Mouse (Mus musculus) thymus, postnatal 36 days (tissue): ENCODE measurements around the gene Upk2.
"Not testable (repeated sequence)": the region's sequence is repeated elsewhere in the genome, so short reads cannot be mapped to it uniquely, and the experiment has no call there.

Experiments
- DNase-seq, 2 experiments: peaks; one replicate each; pipeline ENCODE4 v3.0.0; 2022; ENCODE audit warnings: mixed read lengths in 2 of 2

The Upk2 gene

DNA sequence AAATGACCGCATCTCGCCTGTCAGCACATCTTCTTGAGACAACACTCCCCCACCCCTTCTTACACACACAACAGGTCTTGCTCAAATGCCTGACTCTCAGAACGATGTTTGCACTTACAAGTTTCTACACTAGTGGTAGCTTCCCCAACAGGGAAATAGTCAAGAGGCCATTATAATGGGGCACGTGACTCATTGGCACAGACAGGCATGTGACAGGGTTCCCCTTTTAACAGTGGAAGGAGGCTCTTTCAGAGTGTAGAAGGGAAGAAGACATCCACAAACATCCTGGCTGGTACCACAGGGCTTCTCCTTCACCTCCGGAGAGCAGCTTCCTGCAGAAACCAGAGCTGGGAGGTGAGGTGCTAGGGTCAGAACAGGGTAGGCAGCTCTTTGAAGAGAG is 7.2 kb upstream of the Upk2 start:
- no peak for DNase-seq

DNA sequence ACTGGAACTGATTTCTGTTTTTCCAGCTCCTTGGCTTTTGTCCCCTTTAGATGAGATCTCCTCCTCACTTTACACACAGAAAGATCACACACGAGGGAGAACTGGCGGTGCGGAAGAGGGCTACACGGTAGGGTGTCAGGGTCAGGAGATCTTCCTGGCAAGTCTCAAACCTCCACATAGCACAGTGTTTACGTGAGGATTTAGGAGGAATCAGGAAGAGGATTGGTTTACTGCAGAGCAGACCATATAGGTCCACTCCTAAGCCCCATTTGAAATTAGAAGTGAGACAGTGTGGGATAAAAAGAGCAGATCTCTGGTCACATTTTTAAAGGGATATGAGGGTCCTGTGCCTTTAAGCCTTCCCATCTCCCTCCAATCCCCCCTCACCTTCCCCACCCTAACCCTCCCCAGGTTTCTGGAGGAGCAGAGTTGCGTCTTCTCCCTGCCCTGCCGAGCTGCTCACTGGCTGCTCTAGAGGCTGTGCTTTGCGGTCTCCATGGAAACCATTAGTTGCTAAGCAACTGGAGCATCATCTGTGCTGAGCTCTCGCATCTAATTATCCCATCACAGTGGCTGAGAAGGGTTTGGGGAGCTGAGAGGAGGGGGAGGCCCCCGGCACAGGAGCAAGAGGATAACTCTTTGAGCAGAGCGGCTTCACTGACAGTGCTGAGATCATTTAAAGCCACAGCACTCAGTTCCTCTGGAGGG is 2.4 kb upstream of the Upk2 start:
- DNase-seq: no peak

DNA sequence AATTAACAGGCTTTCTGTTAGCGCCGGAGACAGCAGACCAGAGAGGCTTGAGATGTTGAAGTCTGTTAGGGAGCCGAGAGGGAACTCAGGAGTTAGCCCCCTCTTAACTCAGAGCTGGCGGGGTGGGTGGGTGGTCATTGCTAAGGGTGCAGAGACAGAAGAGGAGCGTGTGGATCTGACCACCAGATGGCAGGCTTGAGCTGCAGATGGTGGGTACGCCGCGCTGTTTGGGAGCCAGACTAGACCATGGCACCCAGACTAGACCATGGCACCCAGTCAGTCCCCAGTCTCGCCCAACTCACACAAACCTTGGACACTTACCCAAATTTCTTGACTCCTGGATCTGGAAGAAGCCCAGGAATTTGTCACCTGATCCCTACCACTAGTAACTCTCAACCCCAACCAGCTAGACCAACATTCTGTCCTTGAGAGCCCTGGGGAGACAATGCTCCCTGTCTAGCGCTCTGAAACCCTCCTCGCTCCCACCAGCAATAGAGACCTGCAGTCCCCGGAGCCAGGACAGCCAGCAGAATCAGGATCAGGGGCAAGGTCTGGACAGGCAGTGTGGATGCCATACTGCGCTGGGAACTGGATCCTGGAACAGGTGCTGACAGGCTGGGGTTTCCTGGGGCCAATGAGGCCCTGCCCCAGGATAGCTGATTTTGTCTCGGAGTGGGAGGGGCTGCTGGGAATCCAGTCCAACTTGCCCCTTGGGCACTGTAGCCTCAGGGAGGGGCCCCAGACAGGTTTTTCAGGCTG is 465 bp downstream of the Upk2 start:
- DNase-seq: peak; percentile 79 to 83

DNA sequence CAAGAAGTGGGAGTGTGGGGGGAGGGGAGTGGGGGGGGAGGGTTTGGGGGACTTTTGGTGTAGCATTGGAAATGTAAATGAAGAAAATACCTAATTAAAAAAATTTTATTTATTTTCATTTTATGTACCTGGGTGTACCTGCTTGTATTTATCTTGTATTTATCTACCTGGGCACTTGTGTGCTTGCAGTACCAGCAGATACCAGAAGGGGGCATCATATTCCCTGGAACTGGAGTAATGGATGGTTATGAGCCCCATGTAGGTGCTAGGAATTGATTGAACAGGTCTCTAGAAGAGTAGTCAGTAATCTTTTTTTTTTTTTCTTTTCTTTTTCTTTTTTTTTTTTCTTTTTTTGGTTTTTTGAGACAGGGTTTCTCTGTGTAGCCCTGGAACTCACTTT is 4.4 kb downstream of the Upk2 start:
- DNase-seq: peak; percentile 13 to 19

DNA sequence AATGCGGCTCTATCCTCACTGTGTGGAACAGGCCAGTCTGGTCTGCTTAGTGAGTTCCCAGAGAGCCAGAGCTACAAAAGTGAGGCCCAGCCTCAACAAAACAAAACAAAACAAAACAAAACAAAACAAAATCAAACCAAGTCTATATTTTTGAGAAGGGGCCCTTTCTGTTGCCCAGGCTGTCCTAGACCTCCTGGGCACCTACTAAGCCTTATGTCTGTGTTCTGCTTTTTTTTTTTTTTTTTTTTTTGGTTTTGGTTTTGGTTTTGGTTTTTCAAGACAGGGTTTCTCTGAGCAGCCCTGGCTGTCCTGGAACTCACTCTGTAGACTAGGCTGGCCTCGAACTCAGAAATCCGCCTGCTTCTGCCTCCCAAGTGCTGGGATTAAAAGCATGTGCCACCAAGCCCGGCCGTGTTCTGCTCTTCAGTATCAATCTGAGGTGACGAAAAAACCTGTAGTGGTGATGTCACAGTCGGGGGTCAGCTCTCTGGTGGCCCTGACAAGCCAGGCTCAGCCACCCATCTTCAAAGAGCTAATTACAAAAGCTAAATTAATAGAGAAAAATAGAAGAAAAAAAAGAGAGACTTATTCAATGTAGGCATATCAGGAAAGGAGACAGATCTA is 10.3 kb downstream of the Upk2 start:
- DNase-seq: not testable (repeated sequence)

DNA sequence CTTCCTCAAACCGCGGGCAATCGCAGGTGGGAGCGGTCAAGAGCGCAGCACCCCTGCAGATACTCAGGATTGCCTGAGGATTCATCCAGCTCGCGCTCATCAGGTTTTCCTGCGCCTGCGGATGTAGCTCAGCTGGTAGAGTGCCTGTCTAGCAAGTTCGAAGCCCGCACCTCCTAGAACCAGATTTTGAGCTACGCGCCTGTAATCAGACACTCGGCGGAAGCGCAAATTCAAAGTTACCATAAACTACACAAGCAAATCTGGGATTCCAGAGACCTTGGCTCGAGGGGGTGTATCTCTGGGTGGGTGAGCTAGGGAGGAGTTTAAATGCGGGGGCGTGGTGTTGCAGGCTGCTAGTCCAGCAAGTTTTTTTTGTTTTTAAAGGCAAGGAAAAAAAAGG is 13.8 kb downstream of the Upk2 start, which contains the start of gene Foxr1:
Foxr1 (minus strand) TSS at position 176 of the 400 bp plus-strand sequence.
- DNase-seq: no peak

DNA sequence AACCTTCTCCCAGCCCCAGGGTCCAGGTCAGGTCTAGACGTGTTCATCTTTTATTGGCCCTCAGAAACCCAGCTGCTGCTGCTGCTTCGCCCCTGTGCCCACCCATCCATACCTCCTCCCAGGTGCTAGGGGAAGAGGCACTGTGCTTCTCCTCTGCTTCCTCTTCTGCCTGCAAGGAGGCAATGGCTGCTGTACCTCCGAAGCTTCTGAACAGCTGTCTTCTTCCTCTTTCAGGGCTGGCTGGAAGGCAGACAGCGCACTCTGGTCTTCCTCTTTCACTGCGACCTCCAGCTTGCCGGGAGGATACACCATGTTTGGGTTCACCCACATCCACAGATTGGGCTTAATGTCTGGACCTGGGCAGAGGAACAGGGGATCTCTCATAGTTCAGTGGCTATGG is 19.0 kb downstream of the Upk2 start:
- DNase-seq: no peak

DNA sequence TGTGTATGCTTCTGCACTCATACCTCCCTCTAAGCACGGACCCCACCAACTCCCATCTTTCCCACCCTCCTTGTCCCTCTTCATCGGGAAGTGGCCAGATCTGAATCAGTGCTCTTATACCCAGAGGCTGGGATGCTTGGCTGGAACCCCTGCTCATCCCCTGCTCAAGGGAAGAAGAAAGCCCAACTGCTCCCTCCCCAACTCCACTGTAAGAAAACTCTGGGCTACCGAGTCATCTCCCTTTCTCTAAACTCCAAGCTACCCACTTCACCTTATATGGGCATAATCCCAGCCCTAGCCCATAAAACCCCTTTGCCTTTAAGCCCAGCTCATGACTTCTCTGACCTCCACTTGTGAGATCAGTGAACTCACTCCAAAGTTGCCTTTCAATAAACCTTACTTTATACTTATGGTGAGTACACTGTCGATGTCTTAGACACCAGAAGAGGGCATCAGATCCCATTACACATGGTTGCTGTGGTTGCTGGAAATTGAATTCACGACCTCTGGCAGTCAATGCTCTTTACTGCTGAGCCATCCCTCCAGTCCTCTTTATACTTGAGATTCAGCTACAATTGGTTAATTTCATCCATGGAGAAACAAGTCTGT is 22.1 kb downstream of the Upk2 start:
- DNase-seq: no peak

DNA sequence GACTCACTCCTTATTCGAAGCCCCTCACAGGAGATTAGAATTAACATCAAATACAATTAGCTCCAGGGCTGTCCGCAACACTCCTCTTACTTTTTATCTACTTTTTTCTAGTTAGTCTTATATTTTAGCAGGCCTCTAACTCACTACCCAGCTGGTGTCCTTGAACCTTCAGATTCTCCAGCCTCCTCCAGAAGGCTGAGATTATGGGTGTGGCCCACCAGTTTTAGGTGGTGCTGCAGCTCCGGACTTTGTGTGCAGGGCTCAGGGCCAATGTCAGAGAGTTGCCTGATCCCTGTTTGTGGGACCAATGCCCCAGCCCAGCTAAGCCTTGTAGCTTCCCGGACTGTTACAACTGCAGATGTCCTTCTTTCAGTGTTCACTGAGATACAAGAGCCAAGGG is 31.2 kb downstream of the Upk2 start:
- DNase-seq: no peak

DNA sequence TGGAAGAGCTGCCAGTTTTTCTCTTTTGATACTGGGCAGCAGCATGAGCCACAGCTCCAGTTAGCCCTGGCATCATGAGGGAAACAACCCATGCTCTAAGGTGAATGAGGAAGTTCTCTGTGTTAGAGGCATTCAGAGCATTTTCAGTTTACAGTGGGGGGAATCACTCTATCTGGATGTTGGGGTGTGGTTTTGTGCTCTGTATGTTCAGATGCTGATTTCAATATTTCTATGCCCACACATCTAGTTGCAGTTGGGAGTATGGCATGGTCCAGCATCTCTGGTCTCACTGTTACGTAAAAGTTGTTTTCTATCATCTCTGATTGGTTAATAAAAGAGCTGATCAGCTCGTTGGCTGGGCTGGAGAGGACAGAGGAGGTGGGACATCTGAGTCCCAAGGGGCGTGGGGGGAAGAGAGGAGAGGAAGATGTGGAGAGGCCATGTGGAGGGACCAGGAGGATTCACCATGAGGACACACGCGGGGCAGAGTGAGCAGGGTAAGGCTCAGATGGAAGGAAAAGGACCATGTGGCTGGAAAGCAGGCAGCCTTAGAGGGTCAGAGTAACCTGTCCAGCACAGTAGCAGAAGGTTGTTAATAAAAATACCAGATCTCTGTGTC is 34.4 kb downstream of the Upk2 start:
- no peak for DNase-seq

DNA sequence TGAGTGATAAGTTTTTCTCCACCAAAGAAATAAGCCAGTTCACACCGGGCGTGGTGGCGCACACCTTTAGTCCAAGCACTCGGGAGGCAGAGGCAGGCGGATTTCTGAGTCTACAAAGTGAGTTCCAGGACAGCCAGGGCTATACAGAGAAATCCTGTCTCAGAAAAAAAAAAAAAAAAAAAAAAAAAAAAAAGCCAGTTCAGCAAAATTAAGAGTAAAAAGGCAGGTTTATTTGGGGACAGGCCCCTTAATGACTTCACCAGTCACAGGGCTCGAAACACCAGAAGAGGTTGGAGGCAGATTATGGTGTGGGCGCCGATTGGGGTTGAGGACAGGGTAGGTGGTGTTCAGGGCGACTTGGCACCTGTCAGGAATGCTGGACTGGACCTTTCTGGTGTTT is 35.0 kb downstream of the Upk2 start:
- not testable (repeated sequence) for DNase-seq

DNA sequence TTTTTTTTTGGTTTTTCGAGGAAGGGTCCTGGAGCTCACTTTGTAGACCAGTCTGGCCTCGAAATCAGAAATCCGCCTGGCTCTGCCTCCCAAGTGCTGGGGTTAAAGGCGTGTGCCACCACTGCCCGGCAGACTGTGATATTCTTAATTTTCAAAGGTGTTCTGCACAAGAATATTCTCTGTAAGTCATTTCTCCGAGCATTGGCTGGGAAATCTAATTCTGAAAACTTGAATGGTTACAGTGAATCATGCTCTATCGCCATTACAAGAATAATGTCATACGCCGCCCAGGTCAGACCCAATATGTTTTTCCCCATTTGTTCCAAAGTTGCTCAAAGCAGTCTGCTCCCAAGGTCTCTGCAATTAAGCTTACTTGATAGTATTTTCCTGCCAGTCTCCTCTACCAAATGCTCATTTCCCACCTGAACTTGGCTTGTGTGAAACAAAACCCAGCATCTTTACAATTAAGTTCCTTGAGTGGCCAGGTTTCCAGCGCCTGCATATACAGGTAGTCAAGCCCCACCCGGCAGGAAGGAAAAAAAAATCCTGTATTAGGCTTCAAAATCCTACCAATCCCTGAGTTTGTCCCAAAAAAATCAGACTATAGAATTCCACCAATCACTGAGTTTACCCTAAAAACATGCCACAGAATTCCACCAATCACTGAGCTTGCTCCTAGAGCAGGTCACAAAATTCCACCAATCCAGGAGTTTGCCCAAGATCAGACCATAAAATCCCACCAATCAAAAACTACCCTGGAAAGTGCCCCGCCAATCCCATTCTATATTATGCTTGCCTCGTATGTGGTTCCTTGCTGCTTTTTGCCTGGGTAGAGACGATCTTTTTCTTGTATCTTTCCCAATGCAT is 36.0 kb downstream of the Upk2 start, which contains the start of gene Ccdc84:
Ccdc84 (minus strand) TSS at position 51 of the 867 bp plus-strand sequence.
- DNase-seq: no peak

DNA sequence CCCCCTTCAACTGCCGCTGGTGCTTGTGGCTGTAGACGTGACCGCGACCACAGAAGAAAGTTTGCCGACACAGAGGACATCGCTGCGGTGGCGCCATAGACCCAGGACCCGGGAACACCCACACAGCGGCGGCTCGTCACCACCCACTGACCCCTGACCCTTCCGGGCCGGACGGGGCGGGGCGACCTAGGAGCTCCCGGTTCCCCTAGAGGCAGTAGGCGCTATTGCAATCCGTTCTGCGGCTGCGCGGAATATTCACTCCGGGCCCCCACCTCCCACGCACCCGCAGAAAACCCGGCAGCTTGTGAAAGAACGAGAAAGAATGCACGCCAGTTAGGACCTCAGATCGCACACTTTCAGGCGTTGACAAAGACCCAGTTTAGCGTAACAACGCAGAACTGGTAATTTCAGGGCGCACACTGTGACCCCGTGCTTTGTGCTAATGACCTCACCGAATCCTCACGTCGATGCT is 36.8 kb downstream of the Upk2 start:
- peak; percentile 90 to 92 for DNase-seq

DNA sequence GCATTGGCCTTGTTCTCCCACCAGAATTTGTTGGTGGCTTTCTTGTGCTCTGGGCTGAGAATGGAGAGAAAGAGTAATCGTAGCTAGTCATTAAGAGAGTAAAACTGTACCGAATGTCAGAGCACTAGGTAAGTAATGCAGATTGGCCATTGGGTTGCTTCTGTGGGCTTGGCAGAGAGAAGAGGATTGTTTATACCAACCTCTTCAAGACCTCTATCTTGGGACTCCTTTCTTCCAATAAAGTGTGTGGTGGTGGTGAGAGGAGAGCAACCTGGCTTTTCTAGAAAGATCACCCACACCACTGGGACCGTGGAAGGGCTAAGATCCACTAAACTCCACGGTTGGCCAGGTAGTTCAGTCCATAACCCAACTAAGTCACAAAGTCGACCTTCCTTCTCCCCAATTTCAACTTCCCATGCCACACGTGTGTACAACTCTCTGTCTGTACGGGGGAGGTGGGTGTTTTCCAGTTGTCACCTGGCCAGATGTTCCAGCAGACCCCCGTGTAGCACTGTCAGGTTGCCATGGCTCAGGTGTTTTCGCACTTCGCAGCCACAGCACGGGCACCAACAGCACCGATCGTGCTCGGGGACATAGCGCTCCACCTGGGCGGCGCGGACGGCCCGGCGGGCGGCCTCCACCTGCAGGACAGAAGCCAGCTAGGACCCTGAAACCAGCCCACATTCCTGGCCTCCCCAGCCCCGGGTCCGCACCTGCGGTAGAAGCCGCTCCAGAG is 37.5 kb downstream of the Upk2 start:
- no peak for DNase-seq

DNA sequence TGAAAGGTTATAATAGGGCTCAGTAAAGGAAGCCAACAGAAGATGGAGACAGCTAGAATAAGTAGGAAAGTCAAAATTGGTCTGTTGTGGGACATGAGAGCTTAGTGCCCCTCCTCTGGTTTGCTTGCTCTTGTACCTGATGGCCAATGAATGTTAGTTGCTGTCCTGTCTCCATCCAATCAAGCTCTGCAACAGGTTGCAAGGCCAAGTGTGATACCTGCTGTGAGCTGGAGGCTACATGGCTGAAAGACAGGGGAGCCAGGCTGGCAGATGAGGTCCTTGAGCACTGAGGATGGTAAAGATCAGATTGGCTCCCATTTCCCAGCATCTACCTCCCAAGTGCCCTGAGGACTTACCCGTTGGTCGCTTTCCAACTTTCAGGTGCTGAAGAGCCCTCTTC is 42.0 kb downstream of the Upk2 start:
- DNase-seq: no peak

DNA sequence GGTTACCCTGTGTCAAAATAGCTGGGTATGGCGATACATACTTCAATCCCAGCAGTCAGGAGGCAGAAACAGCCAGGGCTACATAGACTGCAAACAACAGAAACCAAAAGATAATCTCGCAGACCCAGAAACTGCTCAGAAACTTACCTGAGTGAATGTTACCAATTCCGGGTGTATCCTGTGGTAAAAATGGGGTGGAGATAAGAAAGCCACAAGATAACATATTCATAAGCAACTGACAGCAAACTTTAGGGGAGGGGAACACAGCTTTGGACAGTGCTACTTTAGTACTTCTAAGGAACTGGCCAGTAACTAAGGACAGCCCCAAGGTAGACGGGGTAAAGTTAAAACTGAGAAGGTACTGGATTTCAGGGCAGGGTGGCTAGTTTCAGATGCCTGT is 42.5 kb downstream of the Upk2 start:
- no peak for DNase-seq

DNA sequence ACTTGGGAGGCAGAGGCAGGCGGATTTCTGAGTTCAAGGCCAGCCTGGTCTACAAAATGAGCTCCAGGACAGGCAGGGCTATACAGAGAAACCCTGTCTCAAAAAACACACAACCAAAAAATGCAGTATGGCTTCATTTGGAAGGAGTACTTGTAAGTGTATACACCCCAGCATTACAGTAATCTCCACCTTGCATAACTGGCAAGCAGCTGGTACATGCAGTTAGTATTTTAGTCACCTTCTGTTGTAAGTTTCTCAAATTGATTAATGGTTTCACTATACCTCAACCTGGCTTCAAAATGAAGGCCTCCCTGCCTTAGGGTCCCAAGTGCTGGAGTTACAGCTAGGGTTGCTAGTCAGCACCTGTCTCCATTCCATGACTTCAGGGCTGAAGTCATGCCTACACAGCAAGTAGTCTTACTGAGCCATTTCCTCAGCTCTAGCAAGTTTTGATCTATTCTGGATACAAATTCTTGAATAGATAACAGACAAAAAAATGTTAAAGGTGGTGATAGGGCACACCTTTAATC is 43.1 kb downstream of the Upk2 start:
- no peak for DNase-seq

DNA sequence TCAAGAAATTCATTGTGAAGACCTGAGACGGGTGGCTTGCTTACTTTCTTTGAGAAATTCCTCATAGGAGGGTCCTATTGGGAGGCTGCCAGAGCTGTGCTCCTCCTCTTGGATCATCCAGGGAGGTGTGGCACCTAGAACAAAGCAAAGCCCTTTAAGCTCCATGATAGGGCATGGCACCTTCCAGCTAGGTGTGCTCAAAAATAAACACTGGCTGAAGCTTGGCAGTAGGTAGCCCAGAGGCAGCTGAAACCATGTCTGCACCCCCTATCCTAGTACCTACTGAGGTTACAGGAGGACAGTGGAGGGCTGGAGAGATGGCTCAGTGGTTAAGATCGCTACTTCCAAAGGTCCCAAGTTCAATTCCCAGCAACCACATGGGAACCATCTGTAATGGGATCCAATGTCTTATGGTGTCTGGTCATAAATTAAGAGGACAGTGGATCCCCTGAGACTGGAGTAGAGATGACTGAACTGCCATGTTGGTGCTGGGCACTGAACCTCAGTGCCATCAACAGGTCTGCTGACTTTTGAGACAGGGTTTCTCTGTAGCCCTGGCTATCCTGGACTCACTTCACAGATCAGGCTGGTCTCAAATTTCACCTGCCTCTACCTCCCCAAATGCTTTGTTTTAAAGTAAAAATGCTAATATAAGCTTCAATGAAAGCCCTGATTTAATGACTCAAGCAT is 44.0 kb downstream of the Upk2 start:
- no peak for DNase-seq

DNA sequence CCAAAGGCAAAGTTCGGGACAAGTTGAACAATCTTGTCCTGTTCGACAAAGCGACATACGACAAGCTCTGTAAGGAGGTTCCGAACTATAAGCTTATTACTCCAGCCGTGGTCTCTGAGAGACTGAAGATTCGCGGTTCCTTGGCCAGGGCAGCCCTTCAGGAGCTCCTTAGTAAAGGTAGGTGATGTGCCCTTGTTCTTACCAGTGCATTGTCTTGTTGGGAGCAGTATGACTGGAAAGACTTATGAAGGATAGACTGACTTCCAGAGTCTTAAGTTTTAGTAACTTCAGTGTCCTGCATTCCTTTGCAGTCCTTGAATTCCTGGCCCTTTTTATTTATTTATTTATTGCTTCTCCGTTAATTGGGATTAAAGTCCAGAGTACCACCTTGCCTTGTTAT is 46.1 kb downstream of the Upk2 start:
- DNase-seq: not testable (repeated sequence)

DNA sequence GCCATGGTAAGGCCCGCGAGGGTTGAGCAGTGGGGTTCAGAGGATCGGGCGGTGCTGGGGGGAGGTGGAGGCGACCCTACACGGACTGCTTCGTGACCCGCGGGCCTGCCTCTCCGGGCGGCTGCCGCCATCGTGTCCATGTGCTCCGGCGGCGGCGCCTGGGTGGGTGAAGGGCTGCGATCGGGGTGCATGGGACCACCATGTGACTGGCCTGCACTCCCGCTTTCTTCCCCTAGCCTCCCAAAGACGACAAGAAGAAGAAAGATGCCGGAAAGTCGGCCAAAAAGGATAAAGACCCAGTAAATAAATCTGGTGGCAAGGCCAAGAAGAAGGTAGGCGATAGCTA is 47.1 kb downstream of the Upk2 start:
- DNase-seq: no peak
